Mouse (Mus musculus): ENCODE measurements around the gene Os9. TPM values are rescaled to one million over a fixed set of nuclear protein-coding genes. Genes with fewer than 3 reads are reported as not detected.
A peak's percentile ranks its signal among the peaks of the same experiment; 100 is the strongest.
"Not testable (repeated sequence)": the region's sequence is repeated elsewhere in the genome, so short reads cannot be mapped to it uniquely, and the experiment has no call there.

Gene Os9
- total and polyA plus RNA-seq, 3 experiments: 55.4 to 126 (median 99.7) TPM

DNA sequence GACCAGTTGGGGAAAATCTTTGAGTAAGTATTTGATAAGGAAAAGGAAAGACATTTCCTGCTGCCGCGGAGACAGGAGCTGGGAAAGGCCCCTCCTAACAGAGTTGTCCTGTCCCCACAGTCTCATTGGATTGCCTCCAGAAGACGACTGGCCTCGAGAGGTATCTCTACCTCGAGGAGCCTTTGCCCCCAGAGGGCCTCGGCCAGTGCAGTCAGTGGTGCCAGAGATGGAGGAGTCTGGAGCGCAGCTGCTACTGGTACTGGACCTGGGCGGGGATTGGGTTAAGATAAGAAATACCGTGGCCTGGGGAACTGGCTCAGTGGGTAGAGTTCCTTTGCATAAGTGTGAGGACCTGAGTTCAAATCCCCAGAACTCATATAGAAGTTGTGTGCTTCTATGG, 55.0 kb downstream of the Os9 start:
- H3K27me3 ChIP-seq (ENCODE audit: insufficient read depth, low read length): peaks cover 9% of the 10 kb centered on the region
- 0 out of 2 replicates have a peak, but pooled peaks cover 2% of the 10 kb centered on the region for H3K9me3 ChIP-seq (replicated peaks)
- H3K36me3 ChIP-seq (replicated peaks): peaks cover 51% of the 10 kb centered on the region
- TF ChIP-seq GATA1 (IDR thresholded peaks at IDR 0.05; ENCODE audit: borderline replicate concordance, low read length): no peak
- TF ChIP-seq CTCF (IDR thresholded peaks at IDR 0.05; ENCODE audit: low read depth, low read length): no peak
- TF ChIP-seq GATA2 (IDR thresholded peaks at IDR 0.05; ENCODE audit: borderline replicate concordance, low read depth, low read length): no peak
- TF ChIP-seq POLR2AphosphoS5 (IDR thresholded peaks at IDR 0.05; ENCODE audit: insufficient replicate concordance, low read depth, low read length): no peak
- TF ChIP-seq TAL1 (conservative IDR thresholded peaks at IDR 0.05; ENCODE audit: low read depth, low read length): no peak
- H3K4me3 ChIP-seq (ENCODE audit: low read depth, low read length): no peak overlapping the region; the same call in 1 of the 2 replicates
- ATAC-seq (ENCODE audit: extremely low read depth, insufficient number of reproducible peaks, low FRiP score, poor library complexity, severe bottlenecking): no peak
- DNase-seq (ENCODE audit: low spot score): no peak
- H3K4me1 ChIP-seq (ENCODE audit: insufficient read depth, low read depth, low read length): peaks cover 66% of the 10 kb centered on the region

- Histone ChIP-seq H3K4me3 (ENCODE audit: low read depth, low read length) (peak overlapping the region; percentile 85), H3K4me1 (ENCODE audit: insufficient read depth, low read depth, low read length) (peaks cover 68% of the 10 kb centered on the region), H3K9me3 (replicated peaks) (0 out of 2 replicates have a peak, but pooled peaks cover 2% of the 10 kb centered on the region), H3K27me3 (ENCODE audit: insufficient read depth, low read length) (peaks cover 24% of the 10 kb centered on the region), H3K36me3 (replicated peaks) (peaks cover 49% of the 10 kb centered on the region)
- DNase-seq (ENCODE audit: low spot score) (no peak), ATAC-seq (ENCODE audit: extremely low read depth, insufficient number of reproducible peaks, low FRiP score, poor library complexity, severe bottlenecking) (no peak)
- TF ChIP-seq POLR2AphosphoS5 (IDR thresholded peaks at IDR 0.05; ENCODE audit: insufficient replicate concordance, low read depth, low read length) (no peak), TAL1 (conservative IDR thresholded peaks at IDR 0.05; ENCODE audit: low read depth, low read length) (no peak), CTCF (IDR thresholded peaks at IDR 0.05; ENCODE audit: low read depth, low read length) (no peak), GATA2 (IDR thresholded peaks at IDR 0.05; ENCODE audit: borderline replicate concordance, low read depth, low read length) (no peak)
Measured at GRCm38 (mm10) chr10:127063913-127064870, 56.7 kb downstream of the Os9 start.

DNA sequence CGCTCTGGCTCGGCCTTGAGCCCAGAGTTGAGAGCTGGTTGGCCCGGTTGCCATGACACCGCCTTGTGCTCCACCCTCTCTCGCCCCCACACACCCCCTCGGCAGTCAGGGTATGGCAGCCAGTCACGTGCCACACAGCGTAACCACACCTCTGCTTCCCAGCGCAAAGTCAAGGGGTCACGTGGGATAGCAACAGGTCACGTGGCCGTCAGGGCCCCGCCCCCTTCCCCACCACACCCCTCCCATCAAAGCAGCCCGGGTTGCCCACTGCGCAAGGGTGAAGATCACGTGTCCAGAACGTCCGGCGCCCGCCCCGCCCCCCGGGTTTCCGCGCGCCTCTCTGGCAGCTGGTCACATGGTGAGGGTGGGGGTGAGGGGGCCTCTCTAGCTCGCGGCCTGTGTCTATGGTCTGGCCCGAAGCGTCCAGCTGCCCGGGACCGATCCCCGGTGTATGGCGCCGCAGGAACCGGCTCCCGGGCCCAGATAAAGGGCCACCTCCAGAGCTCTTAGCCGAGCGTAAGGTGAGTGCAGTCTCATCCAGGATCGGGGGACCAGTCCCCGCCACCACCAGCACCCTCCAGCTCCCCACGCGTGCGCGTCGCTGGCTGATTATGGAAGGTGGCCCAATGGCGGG, 57.6 kb downstream of the Os9 start, which contains the start of gene Cdk4:
TSS of gene Cdk4 (plus strand) at position 296 of the 634 bp plus-strand sequence.
- DNase-seq (ENCODE audit: low spot score): peak; percentile 97
- H3K9me3 ChIP-seq (replicated peaks): 0 out of 2 replicates have a peak, but pooled peaks cover 2% of the 10 kb centered on the region
- H3K36me3 ChIP-seq (replicated peaks): peaks cover 42% of the 10 kb centered on the region
- TF ChIP-seq TAL1 (conservative IDR thresholded peaks at IDR 0.05; ENCODE audit: low read depth, low read length) (no peak), CTCF (IDR thresholded peaks at IDR 0.05; ENCODE audit: low read depth, low read length) (no peak), GATA1 (IDR thresholded peaks at IDR 0.05; ENCODE audit: borderline replicate concordance, low read length) (no peak), GATA2 (IDR thresholded peaks at IDR 0.05; ENCODE audit: borderline replicate concordance, low read depth, low read length) (no peak), POLR2AphosphoS5 (IDR thresholded peaks at IDR 0.05; ENCODE audit: insufficient replicate concordance, low read depth, low read length) (no peak)
- H3K27me3 ChIP-seq (ENCODE audit: insufficient read depth, low read length): peaks cover 32% of the 10 kb centered on the region
- ATAC-seq (ENCODE audit: extremely low read depth, insufficient number of reproducible peaks, low FRiP score, poor library complexity, severe bottlenecking): peak; percentile 85
- peaks cover 67% of the 10 kb centered on the region for H3K4me1 ChIP-seq (ENCODE audit: insufficient read depth, low read depth, low read length)
- peak within 1 kb of the TSS; percentile 85 for H3K4me3 ChIP-seq (ENCODE audit: low read depth, low read length)

DNA sequence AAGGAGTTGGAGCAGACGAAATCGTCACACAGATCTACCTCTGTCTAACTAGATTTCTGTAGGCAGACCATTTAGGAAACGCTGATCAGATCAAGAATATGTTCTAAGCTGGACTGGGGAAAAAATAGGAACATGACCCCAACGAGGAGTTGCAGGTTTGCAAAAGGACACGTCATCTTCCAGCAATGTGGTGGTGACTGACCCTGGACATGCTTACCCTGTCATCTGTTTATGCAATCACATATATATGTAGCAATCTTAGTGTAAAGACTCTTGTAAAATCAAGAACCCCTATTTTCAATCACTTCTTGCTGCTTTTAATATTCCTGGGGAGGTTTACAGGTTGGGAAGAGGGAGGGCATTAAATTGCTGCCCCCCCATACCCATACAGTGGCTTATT, 58.4 kb downstream of the Os9 start:
- Histone ChIP-seq H3K4me3 (ENCODE audit: low read depth, low read length) (no peak overlapping the region), H3K4me1 (ENCODE audit: insufficient read depth, low read depth, low read length) (peaks cover 63% of the 10 kb centered on the region), H3K36me3 (replicated peaks) (peaks cover 33% of the 10 kb centered on the region), H3K27me3 (ENCODE audit: insufficient read depth, low read length) (peaks cover 37% of the 10 kb centered on the region), H3K9me3 (replicated peaks) (peaks cover 3% of the 10 kb centered on the region; the same call in 1 of the 2 replicates)
- no peak for ATAC-seq (ENCODE audit: extremely low read depth, insufficient number of reproducible peaks, low FRiP score, poor library complexity, severe bottlenecking)
- no peak for TF ChIP-seq TAL1 (conservative IDR thresholded peaks at IDR 0.05; ENCODE audit: low read depth, low read length)
- TF ChIP-seq GATA1 (IDR thresholded peaks at IDR 0.05; ENCODE audit: borderline replicate concordance, low read length): no peak
- no peak for TF ChIP-seq GATA2 (IDR thresholded peaks at IDR 0.05; ENCODE audit: borderline replicate concordance, low read depth, low read length)
- no peak for TF ChIP-seq CTCF (IDR thresholded peaks at IDR 0.05; ENCODE audit: low read depth, low read length)
- no peak for TF ChIP-seq POLR2AphosphoS5 (IDR thresholded peaks at IDR 0.05; ENCODE audit: insufficient replicate concordance, low read depth, low read length)
- DNase-seq (ENCODE audit: low spot score): no peak

GRCm38 (mm10) chr10:127062101-127062500, 58.8 kb downstream of the Os9 start:
- H3K4me3 ChIP-seq (ENCODE audit: low read depth, low read length); DNase-seq (ENCODE audit: low spot score); ATAC-seq (ENCODE audit: extremely low read depth, insufficient number of reproducible peaks, low FRiP score, poor library complexity, severe bottlenecking); H3K9me3 ChIP-seq (replicated peaks): not testable (repeated sequence)
- H3K27me3 ChIP-seq (ENCODE audit: insufficient read depth, low read length): peaks cover 41% of the 10 kb centered on the region
- peaks cover 60% of the 10 kb centered on the region for H3K4me1 ChIP-seq (ENCODE audit: insufficient read depth, low read depth, low read length)
- H3K36me3 ChIP-seq (replicated peaks): peaks cover 32% of the 10 kb centered on the region

GRCm38 (mm10) chr10:127061513-127061912, 59.4 kb downstream of the Os9 start:
- Histone ChIP-seq H3K36me3 (replicated peaks) (peaks cover 28% of the 10 kb centered on the region), H3K4me1 (ENCODE audit: insufficient read depth, low read depth, low read length) (peaks cover 55% of the 10 kb centered on the region), H3K27me3 (ENCODE audit: insufficient read depth, low read length) (peaks cover 47% of the 10 kb centered on the region), H3K9me3 (replicated peaks) (peaks cover 8% of the 10 kb centered on the region; the same call in 1 of the 2 replicates), H3K4me3 (ENCODE audit: low read depth, low read length) (no peak overlapping the region)
- TF ChIP-seq CTCF (IDR thresholded peaks at IDR 0.05; ENCODE audit: low read depth, low read length): no peak
- TF ChIP-seq GATA2 (IDR thresholded peaks at IDR 0.05; ENCODE audit: borderline replicate concordance, low read depth, low read length): no peak
- TF ChIP-seq POLR2AphosphoS5 (IDR thresholded peaks at IDR 0.05; ENCODE audit: insufficient replicate concordance, low read depth, low read length): no peak
- TF ChIP-seq TAL1 (conservative IDR thresholded peaks at IDR 0.05; ENCODE audit: low read depth, low read length): no peak
- no peak for TF ChIP-seq GATA1 (IDR thresholded peaks at IDR 0.05; ENCODE audit: borderline replicate concordance, low read length)
- ATAC-seq (ENCODE audit: extremely low read depth, insufficient number of reproducible peaks, low FRiP score, poor library complexity, severe bottlenecking) (no peak), DNase-seq (ENCODE audit: low spot score) (no peak)
